Mouse (Mus musculus): ENCODE data around the gene Clcnka. TPM values are rescaled to one million over a fixed set of nuclear protein-coding genes. Genes with fewer than 3 reads are reported as not detected.

Clcnka gene
- total RNA-seq, 2 experiments from 2014 or later, result 0.55 TPM; not detected in 1

- DNase-seq (ENCODE audit: low spot score in 2 of 2), result no peak
These were observed 63.2 kb downstream of the Clcnka start for GRCm38 (mm10) chr4:141335263-141335796.

GRCm38 (mm10) chr4:141334695-141335094, 63.8 kb downstream of the Clcnka start:
- no peak for DNase-seq (ENCODE audit: low spot score in 2 of 2)

Small RNAs within 50 kb of the gene (microRNA-seq; reads per million reads assigned to microRNA genes)
- gene Gm25690, result 0 reads per million in 2 experiments

Other genes starting within 250 kb of the Clcnka start
- 1 to 10 TPM; 2.8 to 3.1 TPM for gene Rsg1, start 184.8 kb downstream of the Clcnka start, total RNA-seq (2021)
- 10 to 100 TPM in 1 of 2 experiments, 1 to 10 TPM in 1; 9.7 to 11.7 TPM for gene Arhgef19, start 159.2 kb downstream of the Clcnka start, total RNA-seq (2021)
- gene Epha2, start 97.5 kb downstream of the Clcnka start, total RNA-seq (2021), result 1 to 10 TPM; 1.8 to 2.0 TPM
- 1 to 10 TPM; 5.0 to 6.6 TPM for gene Fam131c, start 30.5 kb downstream of the Clcnka start, total RNA-seq (2021)
- gene Clcnkb, start 17.3 kb upstream of the Clcnka start, total RNA-seq (2021), result not detected
- under 1 TPM in 1 of 2 experiments, not detected in 1; 0.23 TPM for gene Hspb7, start 22.1 kb upstream of the Clcnka start, total RNA-seq (2021)
- gene Srarp, start 37.4 kb upstream of the Clcnka start, total RNA-seq (2021), result 1 to 10 TPM; 4.0 to 4.4 TPM
- gene Zbtb17, start 45.9 kb upstream of the Clcnka start, total RNA-seq (2021), result 10 to 100 TPM; 29.3 to 29.8 TPM
- 10 to 100 TPM; 59.3 to 60.0 TPM for gene Spen, start 139.9 kb upstream of the Clcnka start, total RNA-seq (2021)
- 1 to 10 TPM; 2.4 TPM for gene Fblim1, start 207.4 kb upstream of the Clcnka start, total RNA-seq (2021)
- gene Tmem82, start 219.9 kb upstream of the Clcnka start, total RNA-seq (2021), result 1 to 10 TPM in 1 of 2 experiments, under 1 TPM in 1; 0.35 to 1.6 TPM
- gene Slc25a34, start 225.1 kb upstream of the Clcnka start, total RNA-seq (2021), result 1 to 10 TPM; 2.2 to 3.6 TPM